Mouse (Mus musculus) megakaryocyte, embryonic 14.5 days (primary cell): Measurements from ENCODE around the gene Gramd4. TPM values are rescaled to one million over a fixed set of nuclear protein-coding genes. Genes with fewer than 3 reads are reported as not detected.

ENCODE experiments used
- H3K27me3 ChIP-seq: replicated peaks from 2 replicates; pipeline ENCODE3; 2012; ENCODE audit warnings: inconsistent platforms
- H3K36me3 ChIP-seq: replicated peaks from 2 replicates; pipeline ENCODE3; 2012; ENCODE audit warnings: low read length, inconsistent platforms, mixed read lengths
- H3K4me1 ChIP-seq: 2 replicates; pipeline ENCODE4 v1.6.1; 2012; ENCODE audit warnings: inconsistent platforms
- H3K4me3 ChIP-seq: replicated peaks from 2 replicates; pipeline ENCODE3; 2012; ENCODE audit warnings: moderate library complexity, mild to moderate bottlenecking, inconsistent platforms
- H3K9me3 ChIP-seq: 2 replicates; pipeline ENCODE4 v1.6.1; 2012; ENCODE audit warnings: inconsistent platforms
- FLI1 ChIP-seq: IDR thresholded peaks from 2 replicates; pipeline ENCODE4 v1.6.1; 2012; ENCODE audit warnings: low read length, inconsistent platforms, mixed read lengths
- GATA1 ChIP-seq: IDR thresholded peaks from 3 replicates; pipeline ENCODE4 v1.6.1; 2012; ENCODE audit warnings: mixed read lengths, low read length, inconsistent platforms, borderline replicate concordance
- polyA plus RNA-seq: library from polyadenylated mRNA; stranded (reverse); fragments of >175 nt; gene quantifications from 2 replicates; pipeline ENCODE4 v1.2.3, GENCODE M21; 2012; ENCODE audit warnings: low replicate concordance; ENCODE audit not compliant: insufficient read depth

The Gramd4 gene
- 2.2 and 5.0 TPM in 2 replicates for polyA plus RNA-seq

GRCm38 (mm10) chr15:86057413-86057812 is at the start of gene Gramd4:
Gene Gramd4 (plus strand): TSS chr15:86057695.
- H3K27me3 ChIP-seq: peaks cover 28% of the 10 kb centered on the region
- no peak for TF ChIP-seq FLI1
- no peak for TF ChIP-seq GATA1
- H3K4me1 ChIP-seq: peaks cover 86% of the 10 kb centered on the region
- H3K4me3 ChIP-seq: peak within 1 kb of the TSS; percentile 98
- no peaks in the 10 kb centered on the region for H3K36me3 ChIP-seq
- H3K9me3 ChIP-seq: peaks cover 11% of the 10 kb centered on the region

- Histone ChIP-seq H3K4me1 (peaks cover 24% of the 10 kb centered on the region), H3K36me3 (no peaks in the 10 kb centered on the region), H3K27me3 (peaks cover 52% of the 10 kb centered on the region), H3K4me3 (no peak overlapping the region), H3K9me3 (peaks cover 9% of the 10 kb centered on the region)
- no peak for TF ChIP-seq GATA1
Measured at GRCm38 (mm10) chr15:86013130-86013529, 44.4 kb upstream of the Gramd4 start.

- no peak overlapping the region for H3K4me3 ChIP-seq
- H3K9me3 ChIP-seq: peaks cover 14% of the 10 kb centered on the region
- TF ChIP-seq GATA1 (no peak), FLI1 (no peak)
- peaks cover 54% of the 10 kb centered on the region for H3K27me3 ChIP-seq
- no peaks in the 10 kb centered on the region for H3K36me3 ChIP-seq
- H3K4me1 ChIP-seq: peaks cover 24% of the 10 kb centered on the region
Measured at GRCm38 (mm10) chr15:86013656-86014055, 43.8 kb upstream of the Gramd4 start.

GRCm38 (mm10) chr15:86015026-86015425 is 42.5 kb upstream of the Gramd4 start:
- Histone ChIP-seq H3K4me1 (peaks cover 27% of the 10 kb centered on the region), H3K36me3 (no peaks in the 10 kb centered on the region)
- TF ChIP-seq FLI1 (no peak), GATA1 (no peak)

GRCm38 (mm10) chr15:86015860-86016541 is 41.5 kb upstream of the Gramd4 start:
- TF ChIP-seq FLI1: no peak
- no peak for TF ChIP-seq GATA1
- Histone ChIP-seq H3K36me3 (no peaks in the 10 kb centered on the region), H3K4me1 (peaks cover 31% of the 10 kb centered on the region), H3K9me3 (peaks cover 22% of the 10 kb centered on the region), H3K4me3 (no peak overlapping the region), H3K27me3 (peaks cover 49% of the 10 kb centered on the region)

More at GRCm38 (mm10) chr15:86015026-86015425, 42.5 kb upstream of the Gramd4 start:
- H3K4me3 ChIP-seq: no peak overlapping the region
- H3K9me3 ChIP-seq: peaks cover 22% of the 10 kb centered on the region
- peaks cover 53% of the 10 kb centered on the region for H3K27me3 ChIP-seq

GRCm38 (mm10) chr15:86017336-86017735 is 40.2 kb upstream of the Gramd4 start:
- TF ChIP-seq FLI1 (no peak), GATA1 (no peak)
- peaks cover 47% of the 10 kb centered on the region for H3K27me3 ChIP-seq
- no peak overlapping the region for H3K4me3 ChIP-seq
- peaks cover 34% of the 10 kb centered on the region for H3K4me1 ChIP-seq
- no peaks in the 10 kb centered on the region for H3K36me3 ChIP-seq
- peaks cover 22% of the 10 kb centered on the region for H3K9me3 ChIP-seq

- no peaks in the 10 kb centered on the region for H3K36me3 ChIP-seq
Measured at GRCm38 (mm10) chr15:86018753-86019512, 38.6 kb upstream of the Gramd4 start.

GRCm38 (mm10) chr15:86020008-86020407 is 37.5 kb upstream of the Gramd4 start:
- TF ChIP-seq GATA1: no peak
- TF ChIP-seq FLI1: no peak
- H3K4me3 ChIP-seq: no peak overlapping the region
- H3K27me3 ChIP-seq: peaks cover 59% of the 10 kb centered on the region
- no peaks in the 10 kb centered on the region for H3K36me3 ChIP-seq
- H3K4me1 ChIP-seq: peaks cover 17% of the 10 kb centered on the region
- H3K9me3 ChIP-seq: peaks cover 15% of the 10 kb centered on the region

More at GRCm38 (mm10) chr15:86018753-86019512, 38.6 kb upstream of the Gramd4 start:
- Histone ChIP-seq H3K27me3 (peaks cover 58% of the 10 kb centered on the region), H3K4me1 (peaks cover 19% of the 10 kb centered on the region), H3K4me3 (no peak overlapping the region), H3K9me3 (peaks cover 22% of the 10 kb centered on the region)
- TF ChIP-seq GATA1: no peak
- TF ChIP-seq FLI1: no peak

GRCm38 (mm10) chr15:86021301-86021700 is 36.2 kb upstream of the Gramd4 start:
- no peak for TF ChIP-seq FLI1
- TF ChIP-seq GATA1: no peak
- Histone ChIP-seq H3K27me3 (peaks cover 61% of the 10 kb centered on the region), H3K4me1 (peaks cover 10% of the 10 kb centered on the region), H3K36me3 (no peaks in the 10 kb centered on the region), H3K4me3 (no peak overlapping the region), H3K9me3 (peaks cover 15% of the 10 kb centered on the region)

- peaks cover 60% of the 10 kb centered on the region for H3K27me3 ChIP-seq
- H3K4me3 ChIP-seq: no peak overlapping the region
- peaks cover 10% of the 10 kb centered on the region for H3K4me1 ChIP-seq
- TF ChIP-seq GATA1 (no peak), FLI1 (no peak)
- H3K9me3 ChIP-seq: peaks cover 15% of the 10 kb centered on the region
- H3K36me3 ChIP-seq: no peaks in the 10 kb centered on the region
Measured at GRCm38 (mm10) chr15:86021971-86022370, 35.5 kb upstream of the Gramd4 start.
